Mouse (Mus musculus): ENCODE measurements around the gene Gpn2. TPM values are rescaled to one million over a fixed set of nuclear protein-coding genes. Genes with fewer than 3 reads are reported as not detected.

Gene Gpn2
- total RNA-seq, 2 experiments from 2014 or later, result 5.1 to 5.4 TPM

Small RNAs within 50 kb of the gene (microRNA-seq; reads per million reads assigned to microRNA genes)
- 0 reads per million in 2 experiments for gene Gm23158

Other genes with a start within 250 kb of the Gpn2 start
- 10 to 100 TPM; 49.4 to 54.9 TPM for gene Wdtc1, start 230.9 kb upstream of the Gpn2 start, total RNA-seq (2021)
- 10 to 100 TPM in 1 of 2 experiments, 1 to 10 TPM in 1; 10.0 to 12.8 TPM for gene Slc9a1, start 214.7 kb upstream of the Gpn2 start, total RNA-seq (2021)
- 1 to 10 TPM in 1 of 2 experiments, under 1 TPM in 1; 0.21 to 1.0 TPM for gene Tent5b, start 104.2 kb upstream of the Gpn2 start, total RNA-seq (2021)
- gene Trnp1, start 85.8 kb upstream of the Gpn2 start, total RNA-seq (2021), result 1 to 10 TPM; 1.1 to 1.7 TPM
- gene Kdf1, start 65.4 kb upstream of the Gpn2 start, total RNA-seq (2021), result not detected
- 10 to 100 TPM; 49.4 to 51.3 TPM for gene Nudc, start 38.4 kb upstream of the Gpn2 start, total RNA-seq (2021)
- not detected for gene Nr0b2, start 31.0 kb upstream of the Gpn2 start, total RNA-seq (2021)
- 1 to 10 TPM; 2.3 to 4.2 TPM for gene Gpatch3, start 9.6 kb upstream of the Gpn2 start, total RNA-seq (2021)
- 1 to 10 TPM; 1.4 to 1.6 TPM for gene Sfn, start 17.8 kb downstream of the Gpn2 start, total RNA-seq (2021)
- gene Zdhhc18, start 65.8 kb downstream of the Gpn2 start, total RNA-seq (2021), result 10 to 100 TPM; 18.2 to 26.4 TPM
- 1 to 10 TPM; 9.4 to 9.9 TPM for gene Pigv, start 88.3 kb downstream of the Gpn2 start, total RNA-seq (2021)
- gene Arid1a, start 172.4 kb downstream of the Gpn2 start, total RNA-seq (2021), result 10 to 100 TPM; 22.3 to 27.3 TPM